Mouse (Mus musculus): Measurements from ENCODE around the gene Sox11. TPM values are rescaled to one million over a fixed set of nuclear protein-coding genes. Genes with fewer than 3 reads are reported as not detected.

The Sox11 gene
- total RNA-seq, 2 experiments from 2014 or later, result 17.6 to 17.9 TPM

GRCm38 (mm10) chr12:27320705-27321104 lies 21.7 kb downstream of the Sox11 start:
- DNase-seq (ENCODE audit: low spot score in 2 of 2), result no peak
- no peak for TF ChIP-seq CTCF (conservative IDR thresholded peaks at IDR 0.05)
- H3K4me3 ChIP-seq, result no peak overlapping the region

GRCm38 (mm10) chr12:27312985-27313384 lies 29.4 kb downstream of the Sox11 start:
- no peak overlapping the region for H3K27ac ChIP-seq
- DNase-seq (ENCODE audit: low spot score in 2 of 2), result no peak
- H3K4me3 ChIP-seq, result no peak overlapping the region
- TF ChIP-seq CTCF (conservative IDR thresholded peaks at IDR 0.05), result no peak

More at GRCm38 (mm10) chr12:27320705-27321104, 21.7 kb downstream of the Sox11 start:
- H3K27ac ChIP-seq, result no peak overlapping the region

- no peak overlapping the region for H3K4me3 ChIP-seq
- no peak overlapping the region for H3K27ac ChIP-seq
Observed at GRCm38 (mm10) chr12:27311854-27312466, 30.4 kb downstream of the Sox11 start.

GRCm38 (mm10) chr12:27311316-27311832 lies 31.0 kb downstream of the Sox11 start:
- no peak overlapping the region for H3K27ac ChIP-seq
- DNase-seq (ENCODE audit: low spot score in 2 of 2), result no peak
- no peak for TF ChIP-seq CTCF (conservative IDR thresholded peaks at IDR 0.05)
- H3K4me3 ChIP-seq, result no peak overlapping the region

More at GRCm38 (mm10) chr12:27311854-27312466, 30.4 kb downstream of the Sox11 start:
- TF ChIP-seq CTCF (conservative IDR thresholded peaks at IDR 0.05), result no peak
- DNase-seq (ENCODE audit: low spot score in 2 of 2), result no peak

- TF ChIP-seq CTCF (conservative IDR thresholded peaks at IDR 0.05), result no peak
- H3K4me3 ChIP-seq, result no peak overlapping the region
- no peak overlapping the region for H3K27ac ChIP-seq
- DNase-seq (ENCODE audit: low spot score in 2 of 2), result no peak
Observed at GRCm38 (mm10) chr12:27310703-27311102, 31.7 kb downstream of the Sox11 start.

GRCm38 (mm10) chr12:27309969-27310368 lies 32.4 kb downstream of the Sox11 start:
- DNase-seq (ENCODE audit: low spot score in 2 of 2), result no peak

GRCm38 (mm10) chr12:27304713-27305437 lies 37.5 kb downstream of the Sox11 start:
- no peak for TF ChIP-seq CTCF (conservative IDR thresholded peaks at IDR 0.05)
- no peak for DNase-seq (ENCODE audit: low spot score in 2 of 2)
- Histone ChIP-seq H3K27ac (no peak overlapping the region), H3K4me3 (no peak overlapping the region)

More at GRCm38 (mm10) chr12:27309969-27310368, 32.4 kb downstream of the Sox11 start:
- no peak overlapping the region for H3K4me3 ChIP-seq
- H3K27ac ChIP-seq, result no peak overlapping the region
- TF ChIP-seq CTCF (conservative IDR thresholded peaks at IDR 0.05), result no peak

- H3K27ac ChIP-seq, result no peak overlapping the region
- DNase-seq (ENCODE audit: low spot score in 2 of 2), result no peak
- TF ChIP-seq CTCF (conservative IDR thresholded peaks at IDR 0.05), result no peak
- H3K4me3 ChIP-seq, result no peak overlapping the region
Observed at GRCm38 (mm10) chr12:27303190-27303589, 39.2 kb downstream of the Sox11 start.

GRCm38 (mm10) chr12:27298721-27299120 lies 43.7 kb downstream of the Sox11 start:
- TF ChIP-seq CTCF (conservative IDR thresholded peaks at IDR 0.05), result no peak
- no peak overlapping the region for H3K4me3 ChIP-seq
- no peak overlapping the region for H3K27ac ChIP-seq
- DNase-seq (ENCODE audit: low spot score in 2 of 2), result no peak

GRCm38 (mm10) chr12:27294191-27294590 lies 48.2 kb downstream of the Sox11 start:
- TF ChIP-seq CTCF (conservative IDR thresholded peaks at IDR 0.05), result no peak
- H3K27ac ChIP-seq, result no peak overlapping the region
- no peak overlapping the region for H3K4me3 ChIP-seq
- no peak for DNase-seq (ENCODE audit: low spot score in 2 of 2)

- TF ChIP-seq CTCF (conservative IDR thresholded peaks at IDR 0.05), result no peak
- no peak for DNase-seq (ENCODE audit: low spot score in 2 of 2)
- no peak overlapping the region for H3K27ac ChIP-seq
- H3K4me3 ChIP-seq, result no peak overlapping the region
Observed at GRCm38 (mm10) chr12:27293736-27294135, 48.6 kb downstream of the Sox11 start.

GRCm38 (mm10) chr12:27293208-27293607 lies 49.2 kb downstream of the Sox11 start:
- no peak for TF ChIP-seq CTCF (conservative IDR thresholded peaks at IDR 0.05)
- no peak for DNase-seq (ENCODE audit: low spot score in 2 of 2)
- Histone ChIP-seq H3K4me3 (no peak overlapping the region), H3K27ac (no peak overlapping the region)
